Mouse (Mus musculus) C3H10T1/2 (cell line): ENCODE results near the gene Kbtbd2. TPM values are rescaled to one million over a fixed set of nuclear protein-coding genes. Genes with fewer than 3 reads are reported as not detected.

ENCODE experiments used
- polyA plus RNA-seq, 2 experiments: library from polyadenylated mRNA; unstranded; fragments of >200 nt; fragmentation: generic; extraction: Trizol; gene quantifications; one replicate each; pipeline ENCODE4 v1.2.1; 2012; ENCODE audit warnings: missing spikeins in 2 of 2

Gene Kbtbd2
- polyA plus RNA-seq, result 1 to 10 TPM in 1 of 2 experiments, under 1 TPM in 1; 0.95 to 7.2 TPM

DNA sequence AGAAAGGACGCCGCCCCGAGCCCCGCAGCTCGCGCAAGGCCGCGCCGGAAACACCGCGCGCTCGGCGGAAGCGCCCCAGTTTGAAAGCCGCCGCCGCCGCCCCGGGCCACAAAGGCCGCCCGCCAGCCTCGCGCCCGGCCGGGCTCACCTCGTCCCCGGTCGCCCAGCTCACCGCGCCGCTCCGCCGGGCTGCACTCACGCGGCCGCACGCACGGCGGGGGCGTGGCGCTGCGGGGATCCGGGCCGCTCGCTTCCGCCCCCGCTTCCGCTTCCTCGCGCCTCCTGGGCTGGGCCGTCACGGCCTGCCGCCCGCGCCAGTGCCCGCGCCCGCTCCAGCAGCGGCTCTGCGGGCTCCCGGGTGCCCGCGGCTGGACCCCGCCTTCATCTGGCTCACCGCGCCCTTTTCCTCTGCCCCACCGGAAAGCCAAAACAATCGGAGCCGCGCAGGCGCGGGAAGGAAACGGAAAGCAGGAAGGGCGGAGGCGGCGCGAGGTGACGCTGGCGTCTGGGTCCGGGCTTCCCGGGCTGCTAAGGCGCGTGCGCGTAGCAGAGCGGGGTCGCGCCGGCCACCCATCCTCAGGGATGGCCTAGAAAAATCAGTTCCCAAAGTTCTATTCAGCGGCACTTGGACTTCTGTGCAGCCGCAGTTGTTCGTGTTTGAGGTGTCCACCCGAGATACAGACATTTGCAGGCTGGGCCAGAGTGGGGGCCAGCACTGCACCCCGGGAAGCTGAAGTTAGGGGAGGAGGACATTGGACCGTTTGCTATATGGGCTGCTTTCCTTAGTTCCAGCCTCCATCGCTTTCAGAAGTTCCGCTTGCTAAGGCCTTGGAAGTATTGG lies at the start of gene Kbtbd2:
Gene Kbtbd2 (minus strand): TSS at position 503 of the 841 bp plus-strand sequence.

GRCm38 (mm10) chr6:56831697-56832406 lies 34.2 kb upstream of the Kbtbd2 start, which contains the start of gene Fkbp9:
Gene Fkbp9, plus strand, starts transcription at chr6:56832059.

Other genes starting within 250 kb of the Kbtbd2 start
- under 1 TPM in 1 of 2 experiments, not detected in 1; 0.07 TPM for gene Pde1c, start 228.7 kb downstream of the Kbtbd2 start, polyA plus RNA-seq
- gene Lsm5, start 93.1 kb downstream of the Kbtbd2 start, polyA plus RNA-seq, result 10 to 100 TPM; 27.8 to 28.8 TPM
- 1 to 10 TPM in 1 of 2 experiments, under 1 TPM in 1; 0.08 to 1.7 TPM for gene Avl9, start 82.9 kb downstream of the Kbtbd2 start, polyA plus RNA-seq
- gene Fkbp9, start 34.2 kb upstream of the Kbtbd2 start, polyA plus RNA-seq, result 100 to 1,000 TPM in 1 of 2 experiments, 10 to 100 TPM in 1; 22.1 to 235 TPM
- gene Nt5c3, start 126.1 kb upstream of the Kbtbd2 start, polyA plus RNA-seq, result 10 to 100 TPM in 1 of 2 experiments, 1 to 10 TPM in 1; 1.4 to 10.6 TPM
- gene Vmn1r4, start 126.2 kb upstream of the Kbtbd2 start, polyA plus RNA-seq, result under 1 TPM; 0.01 to 0.24 TPM
- not detected for gene Vmn1r5, start 172.5 kb upstream of the Kbtbd2 start, polyA plus RNA-seq
- not detected for gene Vmn1r6, start 199.4 kb upstream of the Kbtbd2 start, polyA plus RNA-seq
- gene Vmn1r7, start 227.5 kb upstream of the Kbtbd2 start, polyA plus RNA-seq, result not detected
- not detected for gene Vmn1r8, start 234.5 kb upstream of the Kbtbd2 start, polyA plus RNA-seq